Mouse (Mus musculus): ENCODE measurements around the gene Pole2.

Gene Pole2

GRCm38 (mm10) chr12:69210056-69210979 lies 17.7 kb downstream of the Pole2 start:
- in situ Hi-C loops (cut with MboI, MseI) = no loop called here

- in situ Hi-C loops (cut with MboI, MseI) = no loop called here
These were observed 19.5 kb downstream of the Pole2 start for GRCm38 (mm10) chr12:69208520-69208919.

- in situ Hi-C loops (cut with MboI, MseI) = no loop called here
These were observed 20.1 kb downstream of the Pole2 start for GRCm38 (mm10) chr12:69207926-69208325.

- in situ Hi-C loops (cut with MboI, MseI) = no loop called here
These were observed 20.6 kb downstream of the Pole2 start for GRCm38 (mm10) chr12:69207396-69207795.

- in situ Hi-C loops (cut with MboI, MseI) = no loop called here
These were observed 23.8 kb downstream of the Pole2 start, which contains the start of gene Gm49384 for GRCm38 (mm10) chr12:69204052-69204833. Gene Gm49384 (minus strand): TSS chr12:69204267.

- in situ Hi-C loops (cut with MboI, MseI) = loop anchor here (25.0 kb wide), 2 partner anchors 388 to 1763 kb away; partner anchors contain the start of genes Psma3 and Vcpkmt
These were observed 29.0 kb downstream of the Pole2 start for GRCm38 (mm10) chr12:69198985-69199384.

- in situ Hi-C loops (cut with MboI, MseI) = loop anchor here (25.0 kb wide), 2 partner anchors 389 to 1764 kb away; partner anchors contain the start of genes Psma3 and Vcpkmt
These were observed 29.8 kb downstream of the Pole2 start, which contains the start of gene Dnaaf2 for GRCm38 (mm10) chr12:69198164-69198535. Gene Dnaaf2 (minus strand): TSS chr12:69198429.

- in situ Hi-C loops (cut with MboI, MseI) = loop anchor here (25.0 kb wide), 2 partner anchors 390 to 1765 kb away; partner anchors contain the start of genes Psma3 and Vcpkmt
These were observed 30.4 kb downstream of the Pole2 start for GRCm38 (mm10) chr12:69197378-69198163.

- in situ Hi-C loops (cut with MboI, MseI) = loop anchor here (25.0 kb wide), 2 partner anchors 391 to 1766 kb away; partner anchors contain the start of genes Psma3 and Vcpkmt
These were observed 31.3 kb downstream of the Pole2 start, which contains the start of gene Gm49383 for GRCm38 (mm10) chr12:69196444-69197377. Gene Gm49383 (minus strand): TSS chr12:69197104.

GRCm38 (mm10) chr12:69192637-69193036 lies 35.4 kb downstream of the Pole2 start:
- in situ Hi-C loops (cut with MboI, MseI) = loop anchor here (25.0 kb wide), 2 partner anchors 395 to 1770 kb away; partner anchors contain the start of genes Psma3 and Vcpkmt

GRCm38 (mm10) chr12:69191396-69191795 lies 36.6 kb downstream of the Pole2 start:
- in situ Hi-C loops (cut with MboI, MseI) = loop anchor here (25.0 kb wide), 2 partner anchors 396 to 1771 kb away; partner anchors contain the start of genes Psma3 and Vcpkmt

GRCm38 (mm10) chr12:69190522-69190921 lies 37.5 kb downstream of the Pole2 start:
- in situ Hi-C loops (cut with MboI, MseI) = loop anchor here (25.0 kb wide), 2 partner anchors 397 to 1772 kb away; partner anchors contain the start of genes Psma3 and Vcpkmt

GRCm38 (mm10) chr12:69190074-69190473 lies 37.9 kb downstream of the Pole2 start:
- in situ Hi-C loops (cut with MboI, MseI) = loop anchor here (25.0 kb wide), 2 partner anchors 397 to 1772 kb away; partner anchors contain the start of genes Psma3 and Vcpkmt

GRCm38 (mm10) chr12:69186811-69187471 lies 41.1 kb downstream of the Pole2 start:
- in situ Hi-C loops (cut with MboI, MseI) = loop anchor here (25.0 kb wide), 2 partner anchors 400 to 1775 kb away; partner anchors contain the start of genes Psma3 and Vcpkmt

- in situ Hi-C loops (cut with MboI, MseI) = loop anchor here (25.0 kb wide), 2 partner anchors 402 to 1777 kb away; partner anchors contain the start of genes Psma3 and Vcpkmt
These were observed 42.6 kb downstream of the Pole2 start for GRCm38 (mm10) chr12:69185371-69185770.

GRCm38 (mm10) chr12:69184342-69185295 lies 43.4 kb downstream of the Pole2 start:
- in situ Hi-C loops (cut with MboI, MseI) = loop anchor here (25.0 kb wide), 2 partner anchors 403 to 1778 kb away; partner anchors contain the start of genes Psma3 and Vcpkmt

GRCm38 (mm10) chr12:69183583-69184308 lies 44.2 kb downstream of the Pole2 start, which contains the start of the genes Rpl36al and Mgat2:
Gene Rpl36al (minus strand): TSS chr12:69184083.
Gene Mgat2 (plus strand): TSS chr12:69184157.
- in situ Hi-C loops (cut with MboI, MseI) = loop anchor here (25.0 kb wide), 2 partner anchors 404 to 1779 kb away; partner anchors contain the start of genes Psma3 and Vcpkmt
